Mouse (Mus musculus) hindbrain, embryonic 14.5 days (tissue): ENCODE data around the gene Gm2a. TPM values are rescaled to one million over a fixed set of nuclear protein-coding genes. Genes with fewer than 3 reads are reported as not detected.

ENCODE experiments used
- ATAC-seq: fragments of 200-750 bp; cut with Nextera tagmentation; 2 replicates; pipeline ENCODE4 v1.8.0; 2017; ENCODE audit warnings: moderate number of reproducible peaks, mild to moderate bottlenecking, moderate TSS enrichment, moderate library complexity; ENCODE audit not compliant: low FRiP score
- DNase-seq: peaks from one replicate; pipeline ENCODE4 v3.0.0-alpha.2; 2015; ENCODE audit warnings: low spot score
- H3K27ac ChIP-seq: fragments of 300-500 bp; sonication (generic); 2 replicates; pipeline ENCODE4 v1.5.1; 2014; ENCODE audit warnings: mild to moderate bottlenecking, moderate library complexity
- H3K27me3 ChIP-seq: fragments of 300-500 bp; sonication (generic); 2 replicates; pipeline ENCODE4 v1.6.1; 2014; ENCODE audit warnings: mild to moderate bottlenecking, low read length, mixed read lengths; ENCODE audit not compliant: control insufficient read depth, insufficient read depth
- H3K36me3 ChIP-seq: fragments of 300-500 bp; sonication (generic); replicated peaks from 2 replicates; pipeline ENCODE4 v1.6.1; 2014; ENCODE audit not compliant: control insufficient read depth, insufficient read depth
- H3K4me1 ChIP-seq: fragments of 300-500 bp; sonication (generic); replicated peaks from 2 replicates; pipeline ENCODE4 v1.6.1; 2014; ENCODE audit warnings: antibody characterized with exemption, low read length, mixed read lengths; ENCODE audit not compliant: control insufficient read depth, insufficient read depth
- H3K4me2 ChIP-seq: fragments of 300-500 bp; sonication (generic); replicated peaks from 2 replicates; pipeline ENCODE4 v1.6.1; 2014; ENCODE audit warnings: mild to moderate bottlenecking, moderate library complexity
- H3K4me3 ChIP-seq: fragments of 300-500 bp; sonication (generic); replicated peaks from 2 replicates; pipeline ENCODE4 v1.5.1; 2014; ENCODE audit warnings: mild to moderate bottlenecking, low read length
- H3K9ac ChIP-seq: fragments of 300-500 bp; sonication (generic); 2 replicates; pipeline ENCODE4 v1.6.1; 2014
- H3K9me3 ChIP-seq: fragments of 300-500 bp; sonication (generic); 2 replicates; pipeline ENCODE4 v1.6.1; 2016; ENCODE audit warnings: low read length; ENCODE audit not compliant: control insufficient read depth
- WGBS: fragments of 180-500 bp; shearing (Covaris S2); extraction: QIAGEN DNeasy Blood & Tissue Kit; methylation state at CpG from one replicate; pipeline ENCODE4 v1.1.7; 2014; 5-methylcytosine and 5-hydroxymethylcytosine counted together
- polyA plus RNA-seq: library from polyadenylated mRNA; unstranded; fragments of >200 nt; fragmentation: Nextera tagmentation; extraction: Ambion mirVana; gene quantifications from 2 replicates; pipeline ENCODE4 v1.2.1, GENCODE M21; 2014

Gm2a gene
- polyA plus RNA-seq, 1 experiment from 2014 or later = 32.9 TPM

- Histone ChIP-seq H3K4me2 (no peak overlapping the region), H3K27ac (no peak overlapping the region), H3K27me3 (no peaks in the 10 kb centered on the region), H3K4me1 (no peaks in the 10 kb centered on the region), H3K9ac (no peak overlapping the region), H3K9me3 (no peaks in the 10 kb centered on the region), H3K4me3 (no peak overlapping the region), H3K36me3 (no peaks in the 10 kb centered on the region)
- no peak for DNase-seq
- no peak for ATAC-seq
- 78% methylated on average over 3 of the region's 3 CpGs for WGBS
Observed at GRCm38 (mm10) chr11:55154398-55155069, 56.6 kb downstream of the Gm2a start.

GRCm38 (mm10) chr11:55155070-55155421 lies 57.1 kb downstream of the Gm2a start:
- Histone ChIP-seq H3K4me2 (no peak overlapping the region), H3K9ac (no peak overlapping the region), H3K4me3 (no peak overlapping the region)

GRCm38 (mm10) chr11:55158785-55159359 lies 61.0 kb downstream of the Gm2a start:
- Histone ChIP-seq H3K4me2 (no peak overlapping the region), H3K4me3 (no peak overlapping the region), H3K4me1 (no peaks in the 10 kb centered on the region), H3K9ac (no peak overlapping the region), H3K27me3 (no peaks in the 10 kb centered on the region), H3K27ac (no peak overlapping the region), H3K9me3 (no peaks in the 10 kb centered on the region), H3K36me3 (no peaks in the 10 kb centered on the region)
- DNase-seq (peak; percentile 72), ATAC-seq (no peak)
- 54% methylated on average over 13 of the region's 13 CpGs for WGBS

More at GRCm38 (mm10) chr11:55155070-55155421, 57.1 kb downstream of the Gm2a start:
- ATAC-seq (no peak), DNase-seq (no peak)
- no peaks in the 10 kb centered on the region for H3K9me3 ChIP-seq
- 84% methylated on average over 6 of the region's 6 CpGs for WGBS
- no peaks in the 10 kb centered on the region for H3K4me1 ChIP-seq
- no peak overlapping the region for H3K27ac ChIP-seq
- no peaks in the 10 kb centered on the region for H3K27me3 ChIP-seq
- no peaks in the 10 kb centered on the region for H3K36me3 ChIP-seq

Other genes starting within 250 kb of the Gm2a start
- gene Lyrm7, start 237.2 kb upstream of the Gm2a start, polyA plus RNA-seq = 11.8 and 12.6 TPM in 2 replicates
- 791 and 878 TPM in 2 replicates for gene Hint1, start 231.7 kb upstream of the Gm2a start, polyA plus RNA-seq
- gene Gpx3, start 195.7 kb upstream of the Gm2a start, polyA plus RNA-seq = 67.6 and 73.6 TPM in 2 replicates
- 15.8 and 17.0 TPM in 2 replicates for gene Tnip1, start 135.2 kb upstream of the Gm2a start, polyA plus RNA-seq
- 68.9 and 71.4 TPM in 2 replicates for gene Anxa6, start 64.7 kb upstream of the Gm2a start, polyA plus RNA-seq
- 0.20 and 0.36 TPM in 2 replicates for gene Ccdc69, start 20.0 kb upstream of the Gm2a start, polyA plus RNA-seq
- gene Slc36a3, start 53.6 kb downstream of the Gm2a start, polyA plus RNA-seq = not detected in 2 replicates
- gene Slc36a2, start 87.0 kb downstream of the Gm2a start, polyA plus RNA-seq = 0.70 and 0.99 TPM in 2 replicates
- gene Slc36a1, start 106.2 kb downstream of the Gm2a start, polyA plus RNA-seq = 4.8 and 5.2 TPM in 2 replicates
- gene Fat2, start 238.4 kb downstream of the Gm2a start, polyA plus RNA-seq = 0.23 and 0.31 TPM in 2 replicates